Mouse (Mus musculus) adrenal gland, adult 8-10 months (tissue): Measurements from ENCODE around the gene Sept7. TPM values are rescaled to one million over a fixed set of nuclear protein-coding genes. Genes with fewer than 3 reads are reported as not detected.
"Not testable (repeated sequence)": the region's sequence is repeated elsewhere in the genome, so short reads cannot be mapped to it uniquely, and the experiment has no call there.

ENCODE experiments used
- DNase-seq: peaks from one replicate; pipeline ENCODE4 v3.0.0; 2022
- total RNA-seq, 4 experiments: library from RNA; stranded (reverse); gene quantifications; 2 replicates each; pipeline ENCODE4 v1.2.4; 2022

The Sept7 gene
- total RNA-seq, result 100 to 1,000 TPM in 3 of 4 experiments, 10 to 100 TPM in 1; 98.7 to 122 (median 118) TPM

- DNase-seq, result peak; percentile 99
Observed at GRCm38 (mm10) chr9:25252283-25252726, at the start of gene Sept7. Gene Sept7, plus strand, starts transcription at chr9:25252439.

DNA sequence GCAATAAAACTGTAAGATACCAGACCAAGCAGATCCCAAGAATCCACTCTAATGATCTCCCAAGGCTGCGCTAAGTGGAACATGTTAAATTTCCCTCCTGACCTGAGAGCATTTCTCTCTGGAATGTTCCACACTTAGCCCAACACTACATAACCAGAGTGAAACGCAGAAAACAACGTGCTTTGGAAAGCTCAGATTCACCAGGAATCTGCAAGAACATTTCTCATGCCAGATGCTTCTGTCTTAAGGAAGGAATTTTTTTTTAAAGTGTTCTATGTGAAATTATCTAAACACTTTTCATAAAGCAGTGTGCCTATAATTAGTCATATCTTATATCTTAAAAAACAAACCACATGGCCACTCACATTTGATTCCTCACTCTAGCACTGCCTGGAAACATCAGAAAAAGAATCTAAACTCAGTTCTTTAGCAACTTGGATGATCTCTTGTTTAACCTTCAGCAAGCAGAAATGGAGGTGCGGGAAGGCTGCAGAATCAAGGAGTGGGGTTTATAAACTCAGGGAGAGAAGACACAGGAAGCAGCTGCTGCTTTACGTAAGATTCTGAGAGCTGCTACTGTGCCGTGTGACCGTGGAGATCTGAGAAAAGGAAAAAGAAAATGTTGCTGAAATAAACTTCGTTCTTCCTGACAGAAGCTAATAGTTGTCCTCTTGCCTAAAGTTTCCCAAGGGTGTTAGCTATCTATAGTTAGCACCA is 44.0 kb upstream of the Sept7 start:
- DNase-seq, result no peak

- no peak for DNase-seq
Observed at GRCm38 (mm10) chr9:25212309-25213163, 39.7 kb upstream of the Sept7 start.

DNA sequence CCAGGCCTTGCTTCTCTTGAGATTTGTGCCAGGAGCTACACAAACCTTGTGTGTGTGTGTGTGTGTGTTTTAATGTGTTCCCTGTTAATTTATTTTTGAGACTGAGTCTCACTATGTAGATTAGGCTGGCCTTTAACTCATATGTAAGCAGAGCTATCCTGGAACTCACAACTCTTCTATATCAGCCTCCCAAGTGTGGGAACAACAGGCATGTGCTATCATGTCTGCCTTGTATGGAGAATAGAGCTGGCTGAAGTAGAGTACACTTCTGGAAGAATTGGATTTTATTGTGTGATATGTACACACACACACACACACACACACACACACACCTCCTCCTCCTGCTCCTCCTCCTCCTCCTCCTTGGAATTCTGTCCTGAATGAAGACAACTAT is 39.1 kb upstream of the Sept7 start:
- DNase-seq, result no peak

- DNase-seq, result no peak
Observed at GRCm38 (mm10) chr9:25215411-25215810, 36.8 kb upstream of the Sept7 start.

DNA sequence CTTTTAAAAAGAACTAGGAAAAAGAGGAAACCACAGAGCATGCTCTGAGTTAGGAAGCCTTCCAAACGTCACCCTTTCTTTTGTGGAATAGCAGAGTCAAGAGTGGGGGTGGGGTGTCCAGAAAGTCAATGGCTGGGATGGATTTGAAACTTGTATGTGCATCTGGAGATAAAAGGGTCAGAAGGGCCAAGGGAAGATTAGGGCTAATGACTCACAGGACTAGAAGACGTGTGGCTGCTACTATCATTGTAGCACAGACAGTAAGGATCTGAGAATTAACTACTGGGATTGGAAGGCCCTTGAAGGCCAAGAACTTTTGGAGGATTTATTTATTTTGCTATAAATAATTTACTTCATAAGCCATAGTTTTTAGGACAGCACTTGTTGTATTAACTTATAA is 36.0 kb upstream of the Sept7 start:
- no peak for DNase-seq

- DNase-seq, result no peak
Observed at GRCm38 (mm10) chr9:25218954-25219353, 33.3 kb upstream of the Sept7 start.

GRCm38 (mm10) chr9:25219882-25220281 is 32.4 kb upstream of the Sept7 start:
- no peak for DNase-seq

DNA sequence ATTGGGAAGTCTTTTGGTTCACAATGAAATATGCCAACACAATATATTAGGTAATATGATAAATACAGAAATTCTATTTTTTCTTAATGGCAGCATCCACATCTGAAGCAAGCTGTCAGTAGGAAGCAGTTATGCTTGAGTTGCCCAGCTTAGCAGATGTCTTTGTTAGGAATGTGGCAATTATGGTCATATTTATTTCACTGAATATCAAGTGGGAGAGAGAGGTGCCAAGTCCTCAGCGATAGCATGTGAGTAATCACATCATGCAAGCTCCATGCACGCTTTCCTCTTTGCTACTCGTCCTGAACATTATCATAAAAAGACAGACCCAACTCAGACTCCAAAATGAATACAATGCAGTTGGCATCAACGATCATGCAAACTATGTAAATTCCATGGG is 27.3 kb upstream of the Sept7 start:
- DNase-seq, result no peak

GRCm38 (mm10) chr9:25229740-25230139 is 22.5 kb upstream of the Sept7 start:
- DNase-seq, result no peak

DNA sequence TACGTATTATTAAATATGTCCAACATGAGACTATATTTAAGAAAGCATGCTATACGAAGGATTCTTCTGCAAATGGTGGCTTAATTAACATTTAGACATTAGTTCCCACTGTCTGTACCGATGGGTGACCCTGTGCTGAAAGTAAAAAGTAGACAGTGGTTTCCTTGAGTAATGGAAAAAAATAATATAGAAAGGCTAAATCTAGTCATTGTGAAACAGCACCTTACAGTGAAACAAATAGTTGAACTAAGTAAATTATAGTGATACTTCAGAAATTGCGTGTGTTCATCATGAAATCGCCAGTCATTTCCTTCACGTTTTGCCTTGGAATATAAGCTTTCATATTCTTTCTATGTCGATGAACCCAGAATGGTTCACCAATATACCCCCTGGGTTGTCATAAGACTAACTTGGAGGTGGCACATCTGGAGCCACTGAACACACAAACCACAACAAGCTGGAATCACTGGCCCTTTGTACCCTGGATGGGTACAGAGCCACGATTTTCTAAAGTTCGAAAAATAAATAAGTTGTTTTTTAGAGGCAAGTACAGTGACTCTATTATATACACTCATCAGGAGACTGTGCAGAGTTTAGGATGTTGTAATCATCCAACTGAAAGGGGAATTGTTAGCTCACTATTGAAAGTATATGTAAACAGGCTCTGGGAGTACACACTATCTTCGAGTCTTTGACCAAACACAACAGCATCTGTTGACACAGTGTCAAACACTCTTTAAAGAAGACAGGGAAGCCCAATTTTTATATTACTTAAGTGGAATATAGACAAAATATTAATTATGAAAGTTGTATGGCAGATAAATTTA is 21.8 kb upstream of the Sept7 start:
- DNase-seq, result no peak

- DNase-seq, result no peak
Observed at GRCm38 (mm10) chr9:25241065-25241464, 11.2 kb upstream of the Sept7 start.

DNA sequence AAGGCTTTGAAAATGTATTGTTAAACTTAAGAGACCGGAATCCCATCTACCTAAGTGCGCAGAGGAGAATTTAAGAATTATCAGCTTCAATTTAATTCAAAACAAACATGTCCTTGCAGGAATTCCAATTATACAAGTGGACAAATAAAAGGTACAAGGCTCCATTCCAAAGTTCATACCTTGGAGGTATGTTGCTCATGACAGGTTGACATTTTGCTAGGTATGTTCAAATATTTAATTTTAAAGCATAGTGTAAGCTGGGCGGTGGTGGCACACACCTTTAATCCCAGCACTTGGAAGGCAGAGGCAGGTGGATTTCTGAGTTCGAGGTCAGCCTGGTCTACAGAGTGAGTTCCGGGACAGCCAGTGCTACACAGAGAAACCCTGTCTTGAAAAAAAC is 10.5 kb upstream of the Sept7 start:
- DNase-seq, result not testable (repeated sequence)

DNA sequence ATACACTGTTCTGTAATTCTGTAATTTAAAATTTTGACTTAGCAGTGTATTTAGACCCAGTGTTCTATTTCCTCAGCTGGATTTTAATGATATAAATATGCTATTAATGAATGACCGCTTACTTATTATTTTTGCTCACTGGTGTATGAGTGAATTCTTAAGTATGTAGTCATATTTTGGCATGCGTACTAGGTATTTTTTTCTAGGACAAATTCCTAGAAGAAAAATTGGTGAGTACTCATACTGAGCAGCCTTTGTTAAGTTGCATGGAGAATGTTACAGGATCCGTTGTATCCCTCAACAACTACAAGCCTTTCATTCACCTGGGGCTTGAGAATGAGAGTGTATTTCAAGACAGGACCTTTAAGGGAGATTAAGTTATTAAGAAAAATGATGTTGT is 10.0 kb upstream of the Sept7 start:
- no peak for DNase-seq

DNA sequence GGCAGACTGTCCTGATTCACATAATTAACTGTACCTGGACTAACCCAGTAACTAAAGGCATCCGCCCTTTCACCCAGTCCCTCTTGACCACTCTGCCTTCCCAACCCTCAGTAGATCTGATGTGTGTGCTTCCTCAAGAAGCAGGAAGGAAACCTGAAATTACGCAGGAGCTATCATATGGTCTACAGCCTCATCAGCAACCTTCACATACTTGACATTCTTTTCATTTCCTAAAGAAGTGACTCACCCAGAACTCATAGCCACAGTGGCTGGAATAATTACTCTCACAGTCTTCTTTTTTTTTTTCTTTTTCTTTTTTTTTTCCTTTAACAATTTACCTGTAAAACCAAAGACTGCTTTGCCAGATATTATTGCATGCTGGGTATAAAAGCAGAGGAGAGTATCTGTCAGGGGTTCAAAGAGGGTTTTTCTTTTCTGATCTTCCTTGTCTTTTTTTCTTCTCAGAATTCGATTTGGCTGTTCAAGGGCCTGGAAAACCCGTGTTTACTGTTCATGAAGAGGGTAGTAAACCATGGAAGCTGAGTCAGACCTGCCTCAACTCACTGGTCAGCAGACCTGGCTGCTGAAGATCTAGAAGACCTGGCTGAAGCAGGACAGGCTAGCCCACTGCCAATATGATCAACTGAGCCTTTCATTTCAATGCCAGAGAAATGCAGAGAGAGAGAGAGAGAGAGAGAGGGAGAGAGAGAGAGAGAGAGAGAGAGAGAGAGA is 8.1 kb upstream of the Sept7 start:
- DNase-seq, result no peak

DNA sequence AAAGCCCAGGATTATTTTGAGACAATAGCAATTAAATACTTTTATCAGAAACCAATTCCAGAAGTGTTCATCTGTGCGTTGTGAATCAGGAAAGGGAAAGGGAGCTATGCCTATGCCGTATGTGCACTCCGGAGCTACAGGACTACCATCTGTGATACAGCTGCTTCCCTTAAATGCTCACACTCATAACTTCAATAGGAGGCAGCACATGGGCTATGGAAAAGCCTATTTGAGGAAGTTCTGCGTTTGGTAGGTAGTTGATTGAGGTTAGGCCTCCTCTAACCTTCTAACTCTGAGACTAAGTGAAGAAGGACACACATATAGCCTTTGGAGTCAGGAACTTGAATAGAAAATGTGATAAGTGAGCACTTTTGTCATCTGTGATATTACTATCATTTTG is 7.1 kb upstream of the Sept7 start:
- no peak for DNase-seq

DNA sequence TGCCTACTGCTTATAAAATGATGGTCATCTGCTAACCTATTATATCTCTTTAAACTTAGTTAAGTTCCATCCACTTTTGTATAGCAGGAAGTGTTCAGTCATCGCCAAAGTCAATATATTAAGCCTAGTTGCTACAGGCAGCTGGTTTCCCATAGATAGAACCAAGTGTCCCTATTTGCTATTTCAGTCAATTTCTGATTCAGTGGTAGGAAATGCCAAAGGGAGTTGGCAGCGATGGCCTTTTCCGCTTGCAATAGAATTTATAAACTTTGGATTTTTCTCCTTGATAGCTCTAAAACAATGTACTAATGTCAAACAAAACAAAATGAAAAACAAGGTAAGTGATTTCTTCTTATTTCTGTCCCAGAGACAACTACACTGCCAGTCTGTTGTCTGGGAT is 5.7 kb upstream of the Sept7 start:
- no peak for DNase-seq

- no peak for DNase-seq
Observed at GRCm38 (mm10) chr9:25251174-25251573, 1.1 kb upstream of the Sept7 start.

- DNase-seq, result peak; percentile 87
Observed at GRCm38 (mm10) chr9:25251611-25252282, 492 bp upstream of the Sept7 start.

DNA sequence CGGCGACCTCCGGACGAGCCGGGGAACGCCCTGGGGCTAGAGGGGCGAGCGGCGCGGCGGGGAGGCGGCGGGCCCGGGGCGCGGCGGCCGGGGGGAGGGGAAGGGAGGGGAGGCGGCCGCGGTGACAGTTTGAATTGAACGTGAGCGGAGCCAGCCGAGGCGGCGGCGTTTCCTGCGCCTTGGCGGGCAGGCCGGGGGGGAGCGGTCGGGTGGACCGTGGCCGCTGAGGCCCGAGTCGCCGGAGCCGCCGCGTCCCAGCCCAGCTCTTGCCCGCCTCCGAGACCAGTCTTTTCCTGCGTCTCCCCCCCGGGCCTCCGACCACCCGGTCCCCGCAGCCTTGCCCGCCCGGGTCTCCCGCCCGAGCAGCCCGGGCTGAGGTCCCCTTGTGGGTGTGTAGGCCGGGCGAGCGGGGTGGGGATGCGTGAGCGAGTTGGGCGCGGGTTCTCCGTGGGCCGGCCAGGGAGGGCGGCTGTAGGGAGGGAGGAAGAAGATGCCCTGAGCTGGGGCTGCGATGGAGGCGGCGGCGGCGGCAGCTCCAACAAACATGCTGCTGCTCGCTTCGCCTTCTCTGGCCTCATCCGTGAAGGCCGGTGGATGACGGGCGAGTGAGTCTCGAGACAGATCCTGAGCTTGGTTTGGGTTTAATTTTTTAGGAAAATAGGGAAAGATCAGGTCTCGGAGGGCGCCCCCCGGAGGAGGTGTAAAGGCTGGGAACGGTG is 679 bp downstream of the Sept7 start:
- peak; percentile 56 for DNase-seq

- no peak for DNase-seq
Observed at GRCm38 (mm10) chr9:25253478-25253824, 1.2 kb downstream of the Sept7 start.
